Mouse (Mus musculus) small intestine, adult 2 months (tissue): Measurements from ENCODE around the gene Stxbp6.

Experiments used
- CTCF ChIP-seq: fragments of 200-500 bp; IDR thresholded peaks from 2 replicates; pipeline ENCODE4 v1.5.1; 2012; ENCODE audit warnings: low read depth, mild to moderate bottlenecking, control low read depth, inconsistent platforms, low read length, moderate library complexity, mixed read lengths; ENCODE audit not compliant: insufficient replicate concordance, insufficient read length; ENCODE audit errors: extremely low read depth
- POLR2A ChIP-seq: fragments of 200-500 bp; IDR thresholded peaks from 2 replicates; pipeline ENCODE4 v1.6.1; 2012; ENCODE audit warnings: low read depth, mild to moderate bottlenecking, control low read depth, inconsistent platforms, low read length, moderate library complexity

GRCm38 (mm10) chr12:44908028-44908702 is 166.3 kb downstream of the Stxbp6 start:
- TF ChIP-seq CTCF (no peak), POLR2A (no peak)
